Mouse (Mus musculus) liver, embryonic 13.5 days (tissue): Measurements from ENCODE around the gene Ccdc187. TPM values are rescaled to one million over a fixed set of nuclear protein-coding genes. Genes with fewer than 3 reads are reported as not detected.

ENCODE experiments used
- ATAC-seq: fragments of 200-750 bp; cut with Nextera tagmentation; 2 replicates; pipeline ENCODE4 v1.8.0; 2017; ENCODE audit warnings: low read depth, mild to moderate bottlenecking, moderate number of reproducible peaks, moderate library complexity
- DNase-seq: peaks from one replicate; pipeline ENCODE4 v3.0.0; 2022
- H3K27ac ChIP-seq: fragments of 300-500 bp; sonication (generic); 2 replicates; pipeline ENCODE4 v1.5.1; 2015; ENCODE audit warnings: moderate library complexity, mild to moderate bottlenecking, inconsistent platforms
- H3K27me3 ChIP-seq: fragments of 300-500 bp; sonication (generic); 2 replicates; pipeline ENCODE4 v1.6.1; 2015; ENCODE audit warnings: mild to moderate bottlenecking, inconsistent platforms
- H3K36me3 ChIP-seq: fragments of 300-500 bp; sonication (generic); 2 replicates; pipeline ENCODE4 v1.6.1; 2015; ENCODE audit warnings: mild to moderate bottlenecking, inconsistent platforms
- H3K4me1 ChIP-seq: fragments of 300-500 bp; sonication (generic); replicated peaks from 2 replicates; pipeline ENCODE4 v1.6.1; 2015; ENCODE audit warnings: inconsistent platforms
- H3K4me2 ChIP-seq: fragments of 300-500 bp; sonication (generic); 2 replicates; pipeline ENCODE4 v1.6.1; 2015; ENCODE audit warnings: inconsistent platforms, mild to moderate bottlenecking, moderate library complexity
- H3K4me3 ChIP-seq: fragments of 300-500 bp; sonication (generic); replicated peaks from 2 replicates; pipeline ENCODE4 v1.5.1; 2015; ENCODE audit warnings: mild to moderate bottlenecking, inconsistent platforms
- H3K9ac ChIP-seq: fragments of 300-500 bp; sonication (generic); 2 replicates; pipeline ENCODE4 v1.6.1; 2015; ENCODE audit warnings: mild to moderate bottlenecking, inconsistent platforms
- H3K9me3 ChIP-seq: fragments of 300-500 bp; sonication (generic); replicated peaks from 2 replicates; pipeline ENCODE4 v1.6.1; 2016; ENCODE audit warnings: inconsistent platforms
- WGBS: fragments of 180-500 bp; shearing (Covaris S2); methylation state at CpG from one replicate; pipeline ENCODE4 v1.1.7; 2015; ENCODE audit not compliant: insufficient replicate concordance; 5-methylcytosine and 5-hydroxymethylcytosine counted together
- polyA plus RNA-seq: library from polyadenylated mRNA; unstranded; fragments of >200 nt; fragmentation: Nextera tagmentation; extraction: Ambion mirVana; gene quantifications from 2 replicates; pipeline ENCODE4 v1.2.1, GENCODE M21; 2015

Ccdc187 gene
- polyA plus RNA-seq, result 0.02 and 0.03 TPM in 2 replicates

DNA sequence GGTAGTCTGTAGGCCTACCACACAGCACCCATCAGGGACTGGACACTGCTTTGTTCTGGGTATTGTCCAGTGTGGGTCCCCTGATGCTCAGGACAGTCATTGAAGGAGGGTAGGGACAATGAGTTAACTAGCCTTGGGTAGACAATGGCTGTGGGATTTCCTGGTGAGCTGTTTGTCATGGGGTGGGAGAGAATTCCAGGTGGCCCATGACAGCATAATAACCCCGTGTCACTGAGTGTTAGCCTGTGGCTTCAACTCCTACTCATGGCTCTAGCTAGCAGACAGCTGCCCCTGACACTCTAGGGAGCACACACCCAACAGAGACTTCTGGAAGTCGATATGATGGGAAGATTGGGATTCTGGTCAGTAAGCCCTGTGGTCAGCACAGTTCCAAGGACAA lies at the start of gene Ccdc187:
Gene Ccdc187 (minus strand): TSS at position 101 of the 400 bp plus-strand sequence.
- no peak for ATAC-seq
- no peak within 1 kb of the TSS for H3K27ac ChIP-seq
- H3K36me3 ChIP-seq, result no peaks in the 10 kb centered on the region
- H3K4me2 ChIP-seq, result no peak within 1 kb of the TSS
- no peak within 1 kb of the TSS for H3K4me3 ChIP-seq
- no peak for DNase-seq
- H3K27me3 ChIP-seq, result peaks cover 13% of the 10 kb centered on the region; the same call in 1 of the 2 replicates
- no peak within 1 kb of the TSS for H3K9ac ChIP-seq
- no peaks in the 10 kb centered on the region for H3K9me3 ChIP-seq
- 34% methylated on average over 2 of the region's 2 CpGs for WGBS
- H3K4me1 ChIP-seq, result 0 out of 2 replicates have a peak, but pooled peaks cover 6% of the 10 kb centered on the region

DNA sequence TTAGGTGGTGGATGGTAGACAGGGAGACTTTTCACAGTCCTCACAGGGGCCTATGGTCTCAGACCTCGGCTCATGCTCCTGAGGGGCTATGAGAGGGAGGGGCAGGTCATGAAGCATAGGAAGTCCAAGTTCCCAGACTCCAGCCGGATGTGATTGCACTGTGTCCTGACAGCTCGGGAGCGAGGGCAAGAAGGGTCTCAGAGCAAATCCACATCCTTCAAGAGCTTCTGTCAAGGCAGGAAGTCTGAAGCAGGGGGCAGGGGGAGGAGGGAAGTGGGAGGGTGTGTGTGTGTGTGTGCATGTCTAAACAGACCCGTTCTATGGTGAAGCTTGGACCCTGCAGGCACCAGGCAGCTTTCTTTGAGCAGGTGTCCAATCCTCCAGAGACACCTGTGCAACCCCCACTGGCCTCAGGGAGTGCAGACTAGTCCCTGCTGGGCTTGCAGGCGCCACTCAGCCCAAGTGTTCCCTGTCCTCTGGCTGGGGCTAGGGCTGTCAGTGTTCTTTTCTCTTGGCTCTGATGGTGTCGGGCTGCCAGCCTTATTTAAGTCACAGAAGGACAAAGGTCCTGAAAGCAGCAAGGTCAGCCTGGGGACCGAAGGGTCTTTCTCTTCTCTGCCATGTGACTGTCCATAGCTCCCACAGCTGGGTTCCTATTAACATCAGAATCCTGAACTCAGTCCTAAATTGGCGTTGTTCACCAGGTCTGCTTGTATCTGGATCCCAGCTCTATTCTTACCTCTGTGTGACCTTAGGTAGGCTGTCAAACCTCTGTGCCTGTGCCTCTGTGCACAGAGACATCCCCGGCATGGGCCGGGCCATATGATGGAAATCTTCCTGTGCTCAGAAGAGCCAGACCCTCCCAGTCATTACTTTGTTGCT lies 48.5 kb upstream of the Ccdc187 start:
- no peak for DNase-seq
- peak overlapping the region; percentile 66 for H3K27ac ChIP-seq
- no peaks in the 10 kb centered on the region for H3K9me3 ChIP-seq
- no peak overlapping the region for H3K4me2 ChIP-seq
- no peak overlapping the region for H3K4me3 ChIP-seq
- 0 out of 2 replicates have a peak, but pooled peaks have one; percentile 43 for ATAC-seq
- peaks cover 19% of the 10 kb centered on the region for H3K4me1 ChIP-seq
- WGBS, result 52% methylated on average over 11 of the region's 11 CpGs
- H3K36me3 ChIP-seq, result no peaks in the 10 kb centered on the region
- peak overlapping the region; percentile 17; the same call in 1 of the 2 replicates for H3K9ac ChIP-seq
- H3K27me3 ChIP-seq, result no peaks in the 10 kb centered on the region

DNA sequence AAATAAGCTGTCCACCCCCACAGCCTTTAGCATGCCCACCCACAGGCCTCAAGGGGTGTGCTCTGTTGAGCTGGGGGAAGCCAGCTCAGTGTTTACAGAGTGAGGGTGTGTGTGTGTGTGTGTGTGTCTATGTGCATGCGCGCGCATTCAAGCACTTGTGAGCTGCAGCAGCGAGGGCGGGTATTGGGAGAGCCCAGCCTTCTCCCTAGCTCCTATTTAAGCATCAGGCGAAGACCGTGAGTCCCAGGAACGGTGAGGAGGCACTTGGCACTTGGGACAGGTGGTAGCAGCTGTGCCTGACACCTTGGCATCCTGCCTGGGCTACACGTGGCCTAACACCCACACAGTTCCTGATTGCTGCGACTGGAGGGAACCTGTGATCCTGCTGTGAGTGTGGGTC lies 47.7 kb upstream of the Ccdc187 start:
- no peaks in the 10 kb centered on the region for H3K36me3 ChIP-seq
- no peak for DNase-seq
- WGBS, result 66% methylated on average over 10 of the region's 10 CpGs
- no peak overlapping the region for H3K9ac ChIP-seq
- no peak overlapping the region for H3K4me3 ChIP-seq
- peak; percentile 51 for ATAC-seq
- no peaks in the 10 kb centered on the region for H3K9me3 ChIP-seq
- peaks cover 19% of the 10 kb centered on the region for H3K4me1 ChIP-seq
- H3K27me3 ChIP-seq, result no peaks in the 10 kb centered on the region
- no peak overlapping the region for H3K4me2 ChIP-seq
- H3K27ac ChIP-seq, result peak overlapping the region; percentile 66

DNA sequence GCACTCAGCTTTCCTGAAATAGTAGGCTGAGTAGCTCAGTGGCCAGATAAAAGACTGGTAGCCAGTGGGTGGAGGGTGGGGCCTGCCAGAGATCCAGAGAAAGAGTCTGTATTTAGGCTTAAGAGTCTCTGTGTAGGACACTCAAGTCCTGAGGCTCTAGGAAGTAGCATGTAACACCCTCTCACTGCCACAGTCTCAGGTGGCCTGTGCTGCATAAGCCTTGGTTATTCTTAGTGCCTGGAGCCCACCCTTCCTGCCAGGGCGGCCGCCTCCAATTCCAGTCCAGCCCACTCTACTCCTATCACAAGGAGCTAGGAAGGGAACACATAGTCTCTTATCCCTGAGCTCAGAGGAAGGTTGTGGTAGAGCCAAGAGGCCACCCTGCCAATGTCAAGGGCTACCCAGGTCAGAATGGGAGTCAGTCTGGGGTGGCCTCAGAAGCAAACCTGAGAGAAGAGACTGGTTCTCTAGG lies 47.2 kb upstream of the Ccdc187 start:
- 76% methylated on average over 2 of the region's 2 CpGs for WGBS
- no peak overlapping the region for H3K4me3 ChIP-seq
- H3K27ac ChIP-seq, result peak overlapping the region; percentile 66
- H3K4me2 ChIP-seq, result no peak overlapping the region
- DNase-seq, result no peak
- H3K9ac ChIP-seq, result no peak overlapping the region
- ATAC-seq, result peak; percentile 34; the same call in 1 of the 2 replicates
- H3K9me3 ChIP-seq, result no peaks in the 10 kb centered on the region
- H3K36me3 ChIP-seq, result no peaks in the 10 kb centered on the region
- no peaks in the 10 kb centered on the region for H3K27me3 ChIP-seq
- H3K4me1 ChIP-seq, result peaks cover 19% of the 10 kb centered on the region

DNA sequence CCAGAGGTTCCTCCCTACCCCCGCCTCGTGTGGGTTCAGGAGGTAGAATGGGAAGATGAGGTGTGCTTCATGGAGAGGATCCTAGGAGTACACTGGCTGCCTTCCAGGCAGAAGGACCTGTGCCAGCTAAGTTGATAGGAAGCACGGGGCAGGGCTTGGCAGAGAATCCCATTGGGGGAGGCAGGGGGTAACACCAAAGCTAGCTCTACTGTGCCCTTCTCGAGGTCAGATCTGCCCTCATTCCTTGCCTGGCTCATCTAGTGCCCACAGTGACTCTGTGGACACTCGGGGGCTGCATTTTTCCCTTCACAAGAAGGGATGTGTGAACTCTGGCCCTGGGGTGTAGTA lies 44.8 kb upstream of the Ccdc187 start:
- Histone ChIP-seq H3K27ac (no peak overlapping the region), H3K36me3 (no peaks in the 10 kb centered on the region), H3K4me3 (no peak overlapping the region), H3K4me2 (no peak overlapping the region), H3K4me1 (peaks cover 19% of the 10 kb centered on the region), H3K27me3 (no peaks in the 10 kb centered on the region), H3K9ac (no peak overlapping the region), H3K9me3 (no peaks in the 10 kb centered on the region)
- 67% methylated on average over 5 of the region's 5 CpGs for WGBS
- no peak for ATAC-seq
- no peak for DNase-seq

DNA sequence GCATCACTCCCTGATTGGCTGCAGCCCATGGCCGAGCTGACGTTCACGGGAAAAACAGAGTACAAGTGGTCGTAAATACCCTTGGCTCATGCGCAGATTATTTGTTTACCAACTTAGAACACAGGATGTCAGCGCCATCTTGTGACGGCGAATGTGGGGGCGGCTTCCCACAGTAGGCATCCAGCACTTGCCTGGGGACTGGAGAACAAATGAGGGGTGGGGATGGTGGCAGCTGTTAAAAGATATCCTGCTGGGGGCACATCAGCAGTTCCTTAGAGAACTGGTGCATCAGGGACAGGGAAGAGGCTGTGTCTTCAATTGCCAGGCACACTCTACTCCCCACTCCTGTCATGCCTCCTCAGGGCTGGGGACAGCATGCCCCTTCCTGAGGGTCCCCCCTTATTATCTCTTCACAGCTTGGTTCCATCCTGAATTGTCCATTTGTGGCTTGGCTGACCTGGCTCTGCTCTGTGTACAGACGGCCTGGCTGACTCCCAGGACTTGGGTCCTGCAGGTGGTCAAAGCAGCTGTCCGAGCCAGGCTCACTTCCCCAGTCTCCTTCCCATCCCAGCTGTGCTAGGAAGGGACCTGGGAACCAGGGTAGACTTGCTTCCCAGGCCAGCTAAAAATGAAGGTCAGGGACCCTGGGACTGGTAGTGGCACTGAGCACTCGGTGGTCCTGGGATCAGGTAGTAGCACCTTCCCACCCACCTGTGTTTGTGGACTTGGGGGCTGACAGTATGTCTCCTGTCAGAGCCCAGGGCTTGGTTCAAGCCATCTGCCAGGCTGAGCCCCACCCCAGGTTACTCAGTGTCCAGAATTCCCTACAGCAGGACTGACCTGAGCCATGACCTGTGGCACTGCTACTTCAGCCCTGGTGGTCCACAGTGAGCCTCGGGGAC lies 44.2 kb upstream of the Ccdc187 start:
- ATAC-seq, result no peak
- no peak overlapping the region for H3K4me2 ChIP-seq
- 81% methylated on average over 9 of the region's 13 CpGs for WGBS
- H3K27ac ChIP-seq, result no peak overlapping the region
- DNase-seq, result no peak
- no peak overlapping the region for H3K4me3 ChIP-seq
- H3K36me3 ChIP-seq, result no peaks in the 10 kb centered on the region
- H3K4me1 ChIP-seq, result peaks cover 19% of the 10 kb centered on the region
- no peaks in the 10 kb centered on the region for H3K27me3 ChIP-seq
- no peak overlapping the region for H3K9ac ChIP-seq
- no peaks in the 10 kb centered on the region for H3K9me3 ChIP-seq

DNA sequence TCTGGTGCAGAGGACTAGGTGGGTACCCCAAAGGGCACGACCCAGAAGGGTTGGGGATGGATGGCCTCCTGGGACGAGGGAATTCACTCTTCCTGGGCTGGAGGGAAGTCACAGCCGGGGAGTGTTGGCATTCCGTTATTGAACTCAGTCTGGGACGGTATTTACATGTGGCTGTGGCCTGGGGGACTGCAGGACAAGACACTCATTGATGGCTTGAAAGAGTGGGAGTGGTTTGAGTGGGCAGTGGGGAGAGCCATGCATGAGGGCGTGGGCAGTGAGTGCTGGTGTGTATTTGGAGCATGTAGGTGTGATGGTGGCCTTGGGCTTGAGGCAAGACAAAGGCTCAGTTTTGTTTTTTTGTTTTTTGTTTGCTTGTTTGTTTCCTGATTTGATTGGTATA lies 36.3 kb upstream of the Ccdc187 start:
- Histone ChIP-seq H3K27me3 (no peaks in the 10 kb centered on the region), H3K9ac (no peak overlapping the region), H3K36me3 (no peaks in the 10 kb centered on the region), H3K9me3 (no peaks in the 10 kb centered on the region), H3K4me1 (0 out of 2 replicates have a peak, but pooled peaks cover 2% of the 10 kb centered on the region), H3K27ac (no peak overlapping the region), H3K4me3 (no peak overlapping the region), H3K4me2 (no peak overlapping the region)
- 65% methylated on average over 6 of the region's 6 CpGs for WGBS
- DNase-seq (no peak), ATAC-seq (no peak)

DNA sequence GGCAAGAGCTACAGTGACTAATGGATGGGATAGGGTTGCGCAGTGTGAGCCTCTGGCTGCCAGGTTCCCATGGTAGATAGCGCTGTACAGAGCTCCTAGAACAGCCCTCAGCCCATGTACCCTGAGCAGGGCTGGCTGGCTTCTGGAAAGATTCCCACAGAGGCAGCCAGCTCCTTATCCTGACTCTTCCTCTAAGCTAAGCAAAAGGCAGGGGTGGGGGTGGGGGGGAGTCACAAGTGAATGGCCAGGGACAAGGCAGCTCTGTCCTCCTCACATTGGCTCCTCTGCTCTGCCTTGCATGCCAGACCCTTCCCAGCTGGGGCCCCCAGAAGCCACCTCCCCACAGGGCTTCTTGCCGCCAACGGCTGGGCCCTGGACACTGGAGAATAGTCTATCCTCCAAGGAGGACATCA lies 35.7 kb upstream of the Ccdc187 start:
- no peaks in the 10 kb centered on the region for H3K9me3 ChIP-seq
- H3K4me1 ChIP-seq, result 0 out of 2 replicates have a peak, but pooled peaks cover 2% of the 10 kb centered on the region
- ATAC-seq (no peak), DNase-seq (no peak)
- H3K27ac ChIP-seq, result no peak overlapping the region; the same call in 1 of the 2 replicates
- H3K9ac ChIP-seq, result no peak overlapping the region
- no peak overlapping the region for H3K4me2 ChIP-seq
- 0 out of 2 replicates have a peak, but pooled peaks cover 3% of the 10 kb centered on the region for H3K36me3 ChIP-seq
- H3K27me3 ChIP-seq, result no peaks in the 10 kb centered on the region
- 83% methylated on average over 4 of the region's 4 CpGs for WGBS
- no peak overlapping the region for H3K4me3 ChIP-seq

DNA sequence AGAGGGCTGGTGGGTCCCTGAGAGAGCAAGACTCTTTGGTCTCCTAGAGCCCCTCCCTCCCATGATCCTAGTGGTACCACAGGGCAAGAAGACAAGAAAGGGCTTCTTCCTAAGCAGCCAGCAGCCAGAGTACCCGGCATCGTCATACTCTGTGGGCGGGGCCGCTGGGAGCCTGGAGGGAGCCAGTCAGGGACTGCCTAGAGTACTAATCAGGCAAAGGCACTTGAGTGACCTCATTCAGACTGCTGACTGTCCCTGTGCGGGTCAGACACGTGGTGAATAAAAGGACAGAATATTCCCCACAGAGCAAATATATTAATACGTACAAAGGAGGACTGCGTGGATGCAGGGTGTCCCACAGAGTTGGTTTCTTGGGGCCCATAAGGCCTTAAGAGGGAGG lies 35.0 kb upstream of the Ccdc187 start:
- no peak overlapping the region for H3K4me3 ChIP-seq
- WGBS, result 62% methylated on average over 8 of the region's 8 CpGs
- H3K9ac ChIP-seq, result no peak overlapping the region
- no peaks in the 10 kb centered on the region for H3K27me3 ChIP-seq
- no peak for ATAC-seq
- peak; percentile 28 for DNase-seq
- no peaks in the 10 kb centered on the region for H3K9me3 ChIP-seq
- H3K4me1 ChIP-seq, result 0 out of 2 replicates have a peak, but pooled peaks cover 2% of the 10 kb centered on the region
- no peak overlapping the region for H3K27ac ChIP-seq
- 0 out of 2 replicates have a peak, but pooled peaks cover 3% of the 10 kb centered on the region for H3K36me3 ChIP-seq
- H3K4me2 ChIP-seq, result no peak overlapping the region

DNA sequence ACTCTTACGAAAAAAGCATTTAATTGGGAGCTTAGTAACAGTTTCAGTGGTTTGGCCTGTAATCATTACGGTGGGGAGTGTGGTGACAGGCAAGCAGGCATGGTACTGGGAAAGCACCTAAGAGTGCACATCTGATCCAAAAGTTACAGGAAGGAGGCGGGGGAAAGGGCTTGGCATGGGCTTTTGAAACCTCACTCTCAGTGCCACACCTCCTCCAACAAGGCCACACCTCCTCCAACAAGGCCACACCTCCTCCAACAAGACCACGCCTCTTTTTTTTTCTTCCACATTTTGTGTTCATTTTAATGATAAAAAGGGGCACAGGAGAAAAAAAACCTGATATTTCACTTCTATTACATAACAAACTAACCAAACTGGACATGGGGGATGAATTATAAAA lies 33.5 kb upstream of the Ccdc187 start:
- 0 out of 2 replicates have a peak, but pooled peaks cover 3% of the 10 kb centered on the region for H3K36me3 ChIP-seq
- no peaks in the 10 kb centered on the region for H3K27me3 ChIP-seq
- 71% methylated on average over 4 of the region's 4 CpGs for WGBS
- no peak for ATAC-seq
- no peak overlapping the region for H3K4me2 ChIP-seq
- no peak overlapping the region for H3K4me3 ChIP-seq
- H3K27ac ChIP-seq, result no peak overlapping the region
- H3K9ac ChIP-seq, result no peak overlapping the region
- no peaks in the 10 kb centered on the region for H3K9me3 ChIP-seq
- no peak for DNase-seq
- H3K4me1 ChIP-seq, result 0 out of 2 replicates have a peak, but pooled peaks cover 2% of the 10 kb centered on the region
